Mouse (Mus musculus) lung, postnatal 4 days (tissue): ENCODE results near the gene Cit.
A peak's percentile ranks its signal among the peaks of the same experiment; 100 is the strongest.

Experiments used
- DNase-seq, 2 experiments: peaks; one replicate each; pipeline ENCODE4 v3.0.0; 2021

Gene Cit

DNA sequence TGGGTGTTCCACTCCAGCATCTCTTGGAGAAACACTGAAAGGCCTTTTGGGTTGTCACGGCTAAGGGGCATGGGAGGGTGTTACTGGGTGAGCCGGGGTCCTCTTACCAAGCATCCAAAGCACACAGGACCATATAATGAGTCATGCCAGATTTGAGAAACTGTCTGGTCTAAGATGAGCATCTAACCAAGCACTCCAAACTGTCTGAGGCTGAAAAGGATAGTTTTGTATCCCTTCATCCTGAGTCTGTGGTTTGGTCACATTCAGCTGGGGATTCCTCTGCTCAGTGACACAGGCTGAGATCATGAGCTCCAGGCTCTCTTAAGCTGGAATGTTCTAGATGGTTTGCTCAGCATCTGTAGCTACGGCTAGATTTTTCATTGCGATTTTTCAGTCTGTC lies 7.4 kb downstream of the Cit start:
- no peak for DNase-seq

DNA sequence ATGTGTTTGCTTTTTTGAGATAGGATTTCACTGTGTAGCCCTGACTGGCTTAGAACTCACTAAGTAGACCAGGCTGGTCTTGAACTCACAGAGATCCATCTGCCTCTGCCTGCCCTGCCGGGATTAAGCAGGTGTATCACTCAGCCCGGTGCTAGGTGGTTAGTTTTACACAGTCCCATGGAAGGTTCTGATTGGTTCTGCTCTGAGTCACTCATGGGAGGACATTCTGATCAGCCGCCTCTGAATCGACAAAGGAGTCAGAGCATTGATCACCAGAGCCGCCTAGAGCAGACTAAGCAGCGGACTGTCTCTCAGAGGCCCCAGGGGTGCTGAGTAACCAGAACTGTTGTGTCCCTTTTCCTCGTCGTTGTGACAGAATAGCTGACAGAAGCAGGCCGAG lies 8.6 kb downstream of the Cit start:
- DNase-seq: no peak

DNA sequence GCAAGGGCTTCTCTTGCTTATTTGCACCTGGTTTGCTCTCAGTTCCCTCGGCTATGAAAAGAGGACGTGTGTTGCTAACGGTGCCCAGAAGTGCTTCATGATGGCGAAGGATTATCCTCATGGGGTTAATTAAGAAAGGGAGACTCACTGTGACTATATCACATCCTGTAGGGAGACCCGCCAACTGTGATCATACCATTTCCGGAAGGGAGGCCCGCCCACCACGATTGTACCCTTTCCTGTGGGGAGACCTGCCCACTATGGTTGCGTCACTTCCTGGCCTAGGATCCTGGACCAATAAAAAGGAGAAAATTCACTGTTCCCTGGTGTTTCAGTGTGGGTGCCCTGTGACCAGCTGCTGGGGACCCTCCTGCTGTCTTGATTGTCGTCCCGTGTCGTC lies 9.3 kb downstream of the Cit start:
- DNase-seq: peak; percentile 70 to 75

DNA sequence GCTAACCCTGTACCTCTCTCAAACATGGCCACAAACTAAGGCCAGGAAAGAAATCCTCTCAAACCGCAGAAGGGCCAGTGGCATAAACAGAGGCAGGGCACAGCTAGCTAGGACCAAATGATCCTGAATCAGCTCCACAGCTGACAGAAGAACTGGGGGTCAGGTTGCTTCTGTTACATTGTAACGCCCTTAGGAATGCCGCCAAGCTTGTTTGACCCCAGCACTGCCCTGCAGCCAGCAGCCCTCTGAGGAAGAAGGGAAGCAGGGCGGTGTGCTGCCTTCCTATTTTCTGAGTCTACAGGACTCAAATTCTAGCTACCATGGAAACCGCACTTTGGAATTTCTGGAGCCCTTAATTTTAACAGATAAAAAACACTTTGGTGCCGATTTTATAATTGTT lies 13.6 kb downstream of the Cit start:
- DNase-seq: no peak

DNA sequence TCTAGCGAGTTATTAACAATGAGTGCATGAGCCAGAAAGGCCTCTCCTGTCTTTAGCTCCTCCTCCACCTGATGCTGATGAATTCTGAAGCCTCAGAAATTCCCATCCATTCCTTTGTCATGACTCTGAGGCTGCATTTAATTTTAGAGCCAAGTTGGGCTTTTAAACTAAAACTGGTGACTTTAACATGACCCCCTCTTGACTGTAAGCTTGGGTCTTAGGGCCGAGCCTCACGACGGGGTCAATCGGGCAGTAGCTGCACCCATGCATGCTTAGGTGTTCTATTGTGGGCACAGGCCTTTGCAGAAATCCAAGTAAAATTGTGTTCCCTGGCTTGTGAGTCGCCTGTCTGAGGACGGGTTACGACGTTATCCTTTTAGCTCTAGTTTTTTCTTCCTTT lies 14.4 kb downstream of the Cit start:
- no peak for DNase-seq

DNA sequence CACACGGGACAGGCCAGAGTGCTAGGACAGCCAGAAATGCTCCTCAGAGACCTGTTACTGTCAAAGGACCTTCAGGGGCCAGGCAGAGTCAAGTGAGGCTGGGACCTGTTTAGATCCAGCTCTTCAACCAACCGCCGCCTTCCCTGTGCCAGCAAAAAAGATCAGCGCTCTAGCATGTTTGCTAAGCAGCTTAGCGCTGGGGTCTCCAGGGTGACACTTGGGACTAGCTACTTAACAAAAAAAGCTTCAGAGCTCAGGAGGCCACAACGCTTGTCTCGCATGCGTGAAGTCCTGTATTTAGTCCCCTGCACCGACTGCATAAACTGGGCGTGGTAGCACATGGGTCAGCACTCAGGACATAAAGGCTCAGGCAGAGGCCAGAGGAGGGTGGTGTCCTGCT lies 16.9 kb downstream of the Cit start:
- DNase-seq: no peak

DNA sequence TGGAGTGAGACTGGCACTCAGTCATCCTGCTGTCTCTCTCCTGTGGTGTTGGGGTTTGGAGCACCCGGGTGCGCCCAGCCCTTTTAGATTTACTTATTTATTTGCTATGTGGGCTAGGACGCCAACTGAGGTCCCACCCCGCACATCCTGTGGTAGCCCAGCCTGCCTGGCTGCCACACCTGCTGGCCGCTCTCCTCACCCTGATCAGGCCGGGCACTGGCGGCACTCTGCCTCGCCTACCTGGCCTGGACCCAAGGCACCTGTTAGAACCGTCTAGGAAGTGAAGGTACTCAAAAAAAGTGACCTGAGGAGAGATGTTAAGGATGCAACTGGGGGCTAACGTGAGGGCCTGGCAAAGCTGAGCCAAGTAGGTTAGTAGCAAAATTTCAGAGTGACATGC lies 17.4 kb downstream of the Cit start:
- DNase-seq: peak in 1 of 2 experiments; percentile 35

DNA sequence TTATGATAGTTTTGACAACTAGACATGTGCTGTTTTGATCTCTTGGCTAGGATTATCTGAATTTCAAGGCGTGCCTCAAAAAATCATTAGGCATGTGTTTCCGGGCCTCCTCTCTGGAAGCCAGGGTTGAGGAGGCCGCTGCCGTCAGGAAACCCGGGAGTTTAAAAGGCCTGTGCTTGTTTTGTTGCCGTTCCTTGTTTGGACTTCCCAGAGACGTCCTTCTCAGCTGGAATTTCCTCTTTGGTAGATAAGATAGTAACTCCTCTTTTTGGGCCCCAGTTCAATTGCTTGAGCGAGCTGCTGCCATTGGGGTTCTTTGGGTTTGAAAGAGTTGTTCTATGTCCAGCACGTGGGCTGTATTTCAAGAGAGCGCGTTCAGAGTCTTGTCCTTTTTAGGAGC lies 21.2 kb downstream of the Cit start:
- peak; percentile 20 to 55 for DNase-seq

DNA sequence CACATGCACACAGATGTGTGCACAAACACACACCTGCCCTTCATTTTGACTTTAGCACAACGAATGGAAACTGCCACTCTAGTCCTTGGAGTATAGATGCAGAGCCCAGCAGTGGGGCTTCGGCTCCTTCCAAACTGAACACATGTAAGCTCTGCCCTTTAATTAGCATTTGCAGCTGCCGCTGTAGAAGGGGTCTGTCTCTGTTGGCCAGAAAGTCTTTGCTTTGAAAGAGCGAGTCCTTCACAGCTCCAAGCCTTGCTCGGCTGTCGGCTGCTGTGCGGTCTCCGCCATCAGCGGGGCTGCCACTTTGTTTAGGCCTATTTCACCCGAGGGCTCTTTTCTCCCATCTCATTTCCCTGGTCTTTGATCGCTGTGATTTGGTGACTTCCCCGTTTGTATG lies 23.5 kb downstream of the Cit start:
- DNase-seq: no peak

DNA sequence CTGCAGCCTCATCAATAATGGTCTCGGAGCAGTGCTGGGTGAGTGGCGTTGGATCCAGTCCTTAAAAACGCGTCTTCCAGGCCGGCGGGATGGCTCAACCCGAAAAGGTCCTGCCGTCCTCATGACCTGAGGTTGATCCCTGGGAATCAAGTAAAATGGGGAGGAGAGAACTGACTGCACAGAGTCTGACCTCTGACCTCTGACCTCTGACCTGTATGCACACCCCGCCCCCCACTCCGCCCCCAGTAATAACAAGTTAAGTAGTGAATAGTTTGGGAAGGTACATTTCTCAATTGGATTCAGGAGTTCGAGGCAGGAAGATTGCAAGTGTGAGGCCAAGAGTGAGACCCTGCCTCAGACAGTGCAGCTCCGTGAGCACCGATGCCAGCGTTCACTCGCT lies 24.1 kb downstream of the Cit start:
- no peak for DNase-seq

DNA sequence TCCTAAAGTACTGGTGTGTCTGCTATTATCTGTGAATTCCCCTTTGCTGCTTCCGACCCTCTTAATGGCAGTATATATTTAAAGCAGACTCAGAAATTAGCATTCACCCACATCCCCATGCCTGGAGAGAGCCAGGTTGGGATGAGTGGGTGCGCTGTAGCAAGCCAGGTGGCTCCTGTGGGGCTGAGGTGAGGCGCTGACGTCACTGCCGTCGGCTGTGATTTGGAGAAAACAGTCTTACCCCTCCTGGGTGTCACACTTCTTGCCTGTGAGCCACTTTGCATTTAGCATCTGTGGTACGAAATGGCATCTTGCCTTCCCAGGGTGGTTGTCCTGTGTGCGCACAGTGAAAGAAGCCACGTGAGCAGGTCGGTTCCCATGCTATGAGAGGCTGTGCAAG lies 26.1 kb downstream of the Cit start:
- no peak for DNase-seq

DNA sequence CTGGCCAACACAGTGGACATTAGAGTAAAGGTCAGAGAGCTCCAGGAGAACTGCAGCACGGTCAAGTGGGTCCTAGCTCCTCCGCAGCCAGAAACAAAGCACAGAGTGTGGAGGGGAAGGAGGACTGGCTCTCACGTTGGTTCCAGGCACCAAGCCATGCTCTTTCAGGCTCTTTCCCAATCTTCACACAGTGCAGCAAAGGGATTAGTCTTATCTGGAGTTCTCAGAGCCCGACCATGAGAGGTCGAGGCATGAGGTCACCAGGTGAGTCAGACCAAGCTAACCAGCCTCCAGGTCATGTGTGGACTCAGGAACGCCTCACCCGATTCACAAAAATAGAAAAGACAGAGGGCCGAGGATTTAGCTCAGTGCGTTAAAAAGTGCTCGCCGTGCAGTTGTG lies 27.0 kb downstream of the Cit start:
- DNase-seq: no peak

DNA sequence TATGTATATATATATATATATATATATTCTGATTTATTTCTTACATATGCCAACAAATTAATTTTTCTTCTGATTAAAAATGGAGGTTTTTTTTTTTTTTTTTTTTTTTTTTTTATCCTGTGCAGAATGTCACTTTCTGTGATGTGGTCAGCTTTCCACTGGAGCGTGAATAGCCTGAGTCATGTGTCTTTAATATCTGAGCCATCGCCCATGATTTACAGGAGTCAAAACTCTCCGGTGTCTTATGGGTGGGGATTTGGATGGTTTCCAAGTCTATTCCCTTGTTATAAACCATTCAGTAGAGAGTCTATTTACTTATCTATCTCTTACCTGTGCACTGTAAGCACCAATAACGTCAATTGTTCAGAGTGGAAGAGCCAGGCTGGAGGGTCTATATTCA lies 27.9 kb downstream of the Cit start:
- no peak for DNase-seq

DNA sequence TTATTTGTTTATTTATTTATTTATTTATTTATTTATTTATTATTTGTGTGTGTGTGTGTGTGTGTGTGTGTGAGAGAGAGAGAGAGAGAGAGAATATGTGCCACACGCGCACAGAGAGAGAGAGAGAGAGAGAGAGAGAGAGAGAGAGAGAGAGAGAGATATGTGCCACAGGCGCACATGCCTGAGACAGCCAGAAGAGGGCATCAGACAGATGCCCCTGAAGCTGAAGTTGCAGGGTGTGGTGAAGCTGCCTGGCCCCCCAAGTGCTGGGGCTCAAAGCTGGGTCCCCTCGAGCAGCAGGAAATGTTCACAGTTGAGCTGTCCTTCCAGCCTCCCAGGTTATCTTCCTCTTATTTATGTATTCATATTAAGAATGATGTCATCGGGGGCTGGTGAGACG lies 32.3 kb downstream of the Cit start:
- no peak for DNase-seq

DNA sequence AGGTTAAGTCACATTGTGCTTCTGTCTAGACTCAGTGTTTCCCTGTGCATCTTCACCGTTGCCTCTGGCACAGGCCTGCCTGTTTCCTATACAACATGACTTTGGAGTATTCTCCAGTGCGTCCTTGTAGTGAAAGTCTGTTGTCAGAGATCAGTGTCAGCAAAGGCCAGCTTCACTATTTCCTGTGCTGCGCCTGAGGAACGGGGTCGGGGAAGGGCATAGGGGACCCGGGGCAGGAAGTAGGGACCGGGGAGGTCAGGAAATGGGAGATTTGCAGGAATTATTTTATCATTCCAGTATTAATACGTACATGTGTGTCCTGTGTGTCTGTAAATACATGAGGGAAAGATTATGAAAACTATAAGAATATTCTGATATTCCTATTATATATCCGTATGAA lies 37.1 kb downstream of the Cit start:
- DNase-seq: no peak

DNA sequence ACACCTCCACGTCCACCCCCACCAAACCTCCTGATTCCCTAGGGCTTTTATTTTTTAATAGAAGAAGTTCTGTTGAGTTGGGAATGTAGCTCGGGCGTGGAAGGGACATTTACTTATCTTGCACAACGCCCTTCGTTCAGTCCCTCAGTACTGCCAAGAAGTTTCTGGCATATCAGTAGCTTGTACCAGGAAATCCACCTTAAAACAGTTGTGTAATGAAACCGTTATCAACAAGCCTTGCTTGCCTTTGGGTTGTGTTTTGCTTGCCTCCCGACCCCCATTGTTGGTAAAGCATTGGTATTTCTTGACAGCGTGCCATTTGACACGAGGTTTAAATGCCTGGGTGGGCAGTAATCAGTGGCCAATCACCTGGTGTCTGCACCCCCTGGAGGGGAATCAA lies 39.4 kb downstream of the Cit start:
- DNase-seq: no peak

DNA sequence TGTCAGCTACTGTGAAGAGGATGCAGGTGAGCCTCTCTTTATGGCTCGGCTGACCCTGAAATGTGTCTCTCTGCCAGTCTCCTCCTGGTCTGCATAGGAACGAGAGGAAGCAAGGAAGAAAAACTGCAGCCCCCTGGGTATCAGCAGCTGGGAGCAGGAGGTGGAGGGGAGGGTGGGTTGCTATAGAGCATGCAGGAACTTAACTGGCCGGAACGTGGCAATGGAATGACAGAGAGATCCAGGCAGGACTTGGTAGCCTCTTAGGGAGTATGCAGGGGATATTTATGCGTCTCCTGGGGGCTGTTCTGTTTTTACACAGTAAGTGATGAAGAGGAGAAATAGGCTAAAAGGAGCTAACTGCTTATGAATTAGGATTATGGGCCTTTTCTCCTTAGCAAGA lies 48.7 kb downstream of the Cit start:
- DNase-seq: no peak

DNA sequence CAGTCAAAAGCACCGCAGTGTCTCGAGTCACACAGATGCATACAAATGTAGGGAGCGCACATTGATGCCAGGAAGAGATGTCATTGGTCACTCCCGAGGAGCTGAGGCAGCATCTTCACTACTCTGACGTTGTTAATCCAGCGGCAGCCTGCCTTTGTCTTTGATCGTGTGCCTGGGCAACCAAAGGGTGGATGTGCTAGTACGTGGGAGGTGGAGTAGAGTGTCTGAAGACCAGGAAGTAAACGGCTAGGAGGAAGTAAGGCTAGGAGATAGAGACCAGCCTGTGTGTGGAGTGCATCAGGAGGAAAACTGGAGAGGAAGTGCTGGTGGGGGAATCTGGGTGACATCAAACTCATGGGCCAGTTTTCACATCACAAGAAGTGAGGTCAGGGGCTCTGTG lies 52.0 kb downstream of the Cit start:
- DNase-seq: no peak

DNA sequence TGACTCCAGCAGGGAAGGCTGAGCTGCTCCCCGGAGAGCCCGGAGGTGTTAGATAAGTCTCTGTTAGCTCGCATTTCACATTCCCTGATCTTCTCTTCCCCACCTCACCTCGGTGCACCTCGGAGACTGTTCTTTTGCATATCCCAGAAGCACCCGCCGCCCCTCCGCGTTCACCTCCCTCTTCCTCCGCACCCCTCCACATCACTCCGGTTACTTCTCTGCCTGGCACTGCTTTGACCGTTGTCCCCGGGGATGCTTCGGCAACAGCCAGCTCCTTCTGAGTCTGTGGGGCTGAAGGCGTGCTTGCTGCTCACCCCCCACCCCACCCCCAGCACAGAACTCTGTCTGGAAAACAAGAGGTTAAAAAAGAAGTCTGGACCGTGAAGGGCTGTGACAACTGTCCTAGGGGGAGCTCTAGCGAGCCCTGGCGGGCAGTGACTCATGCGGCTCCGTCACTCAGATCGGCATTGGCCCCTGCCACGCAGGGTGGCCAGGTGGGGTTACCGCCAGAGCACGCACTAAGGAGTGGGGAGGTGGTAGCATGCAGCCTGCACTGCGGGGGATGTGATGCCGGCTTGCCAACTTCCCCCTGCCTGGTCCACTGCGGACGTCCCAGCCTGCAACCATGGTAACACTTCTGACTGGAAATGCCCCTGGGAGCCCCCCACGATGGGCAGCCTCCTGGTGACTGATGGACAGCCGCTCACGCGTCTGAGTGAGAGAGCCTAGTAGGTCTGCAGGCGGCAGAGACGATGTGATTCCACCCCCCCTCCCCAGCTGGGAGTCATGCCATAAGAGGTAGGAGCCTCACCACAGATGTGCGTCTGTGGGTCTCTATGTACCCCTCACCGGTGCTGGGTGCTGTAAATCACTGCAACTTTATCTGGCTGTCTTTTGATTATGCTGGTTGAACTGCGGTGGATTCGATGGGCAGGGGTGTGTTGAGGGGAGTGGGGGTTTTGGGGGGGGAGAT lies 62.2 kb downstream of the Cit start:
- peak; percentile 44 to 52 for DNase-seq

DNA sequence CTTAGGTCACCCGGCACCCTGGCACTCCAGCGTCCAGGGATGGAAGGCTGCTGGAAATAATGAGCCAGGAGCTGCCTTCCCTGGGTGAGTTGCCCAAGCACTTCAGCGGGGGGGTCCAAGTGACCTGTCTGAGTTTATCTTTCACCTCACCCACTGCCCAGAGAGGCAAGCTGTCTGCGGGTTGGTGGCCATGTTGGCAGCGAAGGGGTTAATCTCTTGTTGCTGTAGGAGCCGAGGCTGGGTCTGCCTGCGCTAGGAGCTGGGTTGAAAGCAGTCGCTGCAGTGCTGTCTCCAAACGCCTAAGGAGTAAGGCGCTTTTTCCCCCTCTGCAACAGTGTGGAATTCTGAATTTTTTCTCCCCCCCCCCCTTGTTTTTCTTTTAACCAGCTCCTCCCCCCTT lies 63.2 kb downstream of the Cit start:
- no peak for DNase-seq

DNA sequence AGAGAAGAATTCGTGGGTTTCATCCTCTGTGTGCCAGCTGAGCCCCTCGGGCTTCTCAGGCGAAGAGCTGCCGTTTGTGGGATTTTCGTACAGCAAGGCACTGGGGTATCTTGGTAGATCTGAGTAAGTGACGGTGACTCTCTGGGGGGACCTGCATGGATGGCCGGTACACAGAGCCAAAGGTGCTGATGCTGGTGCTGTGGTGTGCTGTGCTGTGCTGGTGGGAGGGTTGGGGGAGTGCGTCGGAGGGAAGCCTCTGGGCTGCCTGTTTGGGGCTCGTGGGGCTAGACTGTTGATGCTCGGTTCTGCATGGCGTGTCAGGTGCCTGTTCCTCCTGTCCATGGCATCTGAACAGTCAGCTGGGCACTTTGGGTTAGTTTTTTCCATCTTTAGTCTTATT lies 63.6 kb downstream of the Cit start:
- no peak for DNase-seq

DNA sequence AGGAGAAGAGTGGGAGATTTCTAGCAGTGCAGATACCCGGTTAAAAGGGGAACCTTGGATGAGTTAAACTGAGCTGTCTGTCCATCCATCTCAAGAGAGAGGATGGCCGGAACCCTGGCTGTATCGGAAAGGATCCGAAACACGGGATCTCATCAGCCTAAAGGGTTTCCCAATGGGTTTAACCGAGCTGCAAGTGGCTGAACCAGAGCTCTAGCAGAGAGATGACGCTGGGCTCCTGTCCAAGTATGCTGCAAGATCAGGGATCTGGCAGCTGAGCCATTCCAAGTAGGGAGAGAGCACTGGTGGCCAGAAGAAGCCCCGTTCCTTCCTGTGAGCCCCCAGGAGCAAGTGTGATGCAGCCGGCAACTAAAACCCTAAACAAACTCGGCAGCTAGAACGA lies 64.0 kb downstream of the Cit start:
- DNase-seq: peak; percentile 57 to 70

DNA sequence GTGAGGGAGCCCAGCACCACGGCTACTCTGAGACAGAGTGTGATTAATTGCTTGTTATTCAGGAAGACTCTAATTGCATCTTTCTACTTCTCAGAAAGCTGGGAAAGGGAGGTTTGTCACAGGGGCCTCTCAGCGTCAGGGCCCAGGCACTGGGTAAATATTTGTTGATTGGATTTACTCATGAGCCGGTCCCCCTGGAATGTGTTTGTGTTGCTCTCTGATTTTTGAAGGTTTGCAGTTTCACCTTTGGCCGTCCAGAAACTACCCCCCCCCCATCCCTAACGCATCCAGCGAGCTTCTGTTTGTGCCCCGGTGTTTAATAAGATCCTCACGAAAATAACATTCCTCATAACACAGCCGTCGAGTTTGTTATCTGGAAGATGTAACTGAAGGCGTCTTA lies 65.4 kb downstream of the Cit start:
- no peak for DNase-seq

DNA sequence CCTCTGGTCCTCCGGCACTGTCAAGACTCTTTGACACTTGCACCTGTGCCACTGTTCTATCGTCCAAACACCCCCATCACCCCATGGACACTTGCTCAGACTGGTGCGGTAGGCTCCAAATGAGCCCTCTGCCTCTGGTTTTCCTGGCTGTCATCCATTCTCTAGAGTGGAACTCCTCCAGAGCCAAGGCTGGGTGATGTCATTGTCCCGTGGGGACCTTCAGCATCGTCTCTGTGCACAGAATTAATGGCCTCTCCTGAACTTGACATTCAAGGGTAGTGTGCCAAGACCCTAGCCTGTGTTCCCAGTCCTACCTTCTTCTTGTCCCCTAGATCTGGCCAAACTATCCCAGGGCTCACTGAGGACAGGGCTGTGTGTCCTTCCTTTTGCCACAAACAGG lies 70.4 kb downstream of the Cit start:
- DNase-seq: no peak

DNA sequence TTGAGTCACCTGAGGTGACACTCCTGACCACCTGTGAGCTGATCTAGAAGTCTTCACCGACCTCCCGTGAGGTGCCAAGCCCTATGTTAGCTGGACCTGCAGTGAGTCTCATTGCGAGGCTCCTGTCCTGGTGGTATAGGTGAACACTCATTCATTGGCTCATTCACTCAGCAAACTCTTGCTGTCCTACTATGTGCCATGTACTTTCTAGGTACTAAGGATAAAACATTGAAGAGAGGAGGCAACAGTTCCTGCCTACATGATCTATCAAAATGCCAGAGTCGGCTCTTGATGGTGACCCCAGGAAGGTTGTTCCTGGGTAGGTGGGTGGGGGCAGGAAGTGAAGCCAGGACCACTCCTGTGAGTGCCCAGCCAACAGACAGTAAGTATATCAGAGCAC lies 72.9 kb downstream of the Cit start:
- DNase-seq: no peak
